Mouse (Mus musculus): ENCODE results near the gene Slc30a4.

- TF ChIP-seq CTCF (IDR thresholded peaks at IDR 0.05; ENCODE audit: extremely low read depth, insufficient read length, insufficient replicate concordance, low read depth, low read length) (no peak), POLR2A (IDR thresholded peaks at IDR 0.05; ENCODE audit: low read depth, low read length) (no peak)
Measured at GRCm38 (mm10) chr2:122656767-122657166, 45.7 kb downstream of the Slc30a4 start.

Data from small intestine, adult 2 months (tissue).